ENCODE assay signal across 13 mouse cellular contexts in the genomic region with DNA sequence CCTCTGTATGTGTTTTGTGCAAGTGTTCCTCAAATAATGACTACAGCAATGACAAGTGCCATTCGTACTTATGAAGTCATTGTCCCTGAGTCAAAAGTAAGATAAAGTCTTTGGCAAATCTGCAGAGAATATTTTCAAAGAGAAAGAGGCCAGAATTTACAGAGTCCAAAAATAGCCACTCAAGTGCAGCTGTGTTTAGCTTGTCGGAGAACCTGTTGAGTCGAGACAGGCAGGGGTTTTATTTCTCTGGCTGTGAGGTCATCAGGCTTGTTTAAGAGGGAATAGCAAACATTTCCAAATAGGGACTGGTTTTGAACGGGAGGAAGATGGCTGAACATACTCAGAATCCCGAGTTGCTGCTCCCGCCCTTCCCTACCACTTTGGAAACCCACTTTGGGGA.
DNase-seq lines count a peak whose midpoint lies in the region; TF ChIP-seq lines count a peak whose summit lies in the region.
"Had no signal": no experiment of that assay in that cellular context is flagged by ENCODE, and none has a peak within 500 bp of the region (broad histone marks: within the 10 kb centered on the region; RNA-seq: fewer than 3 reads in every experiment).

No protein-coding gene starts in this region.

- peaks cover 11% of the 10 kb centered on the region for H3K4me1 ChIP-seq in lung, adult 2 months (ENCODE audit: control insufficient read depth, insufficient read depth, low read length)
- H3K4me1 ChIP-seq: liver, embryonic 13.5 days had no signal

- no peak for TF ChIP-seq POLR2A in lung, adult 2 months (IDR thresholded peaks at IDR 0.05; ENCODE audit: borderline replicate concordance, extremely low read depth, low read depth, low read length)

- TF ChIP-seq CTCF in lung, adult 2 months (IDR thresholded peaks at IDR 0.05; ENCODE audit: insufficient read depth, low read length) = no peak

- DNase-seq in embryo, embryonic 10.5 days (ENCODE audit: low spot score) = peak; percentile 24
- DNase-seq in embryo, embryonic 9.5 days (ENCODE audit: extremely low spot score) = no peak
- peak; percentile 55 to 82 for DNase-seq in lung, adult 18-20 months
- no peak for DNase-seq in lung, postnatal 14 days
- DNase-seq in lung, adult 2 months = peak; percentile 40
- no peak for DNase-seq in urinary bladder, postnatal 10 days (ENCODE audit: low spot score)
- no peak for DNase-seq in cerebellum, postnatal 10 days
- no peak for DNase-seq in layer of hippocampus, postnatal 25 days (ENCODE audit: extremely low spot score in 1 of 2, low spot score in 1 of 2)
- DNase-seq: adrenal gland, postnatal 10 days; cerebellum, adult 2 months; gastrocnemius, postnatal 14 days; liver, embryonic 13.5 days; thymus, postnatal 4 days had no signal

- H3K4me3 ChIP-seq in lung, adult 2 months (replicated peaks; ENCODE audit: extremely low read depth, low read depth, low read length) = no peak overlapping the region
- H3K4me3 ChIP-seq: liver, embryonic 13.5 days had no signal

- 25% methylated on average over 6 of the region's 6 CpGs for WGBS in lung, adult 2 months

Comparison
In these comparisons a context has a peak if more than half of its experiments do, and no peak if none do; other contexts are left out.
1. DNase-seq: peak in embryo, embryonic 10.5 days (single experiment), lung, adult 18-20 months (2 of 2) and lung, adult 2 months (single experiment); none in embryo, embryonic 9.5 days (single experiment), lung, postnatal 14 days (single experiment), urinary bladder, postnatal 10 days (single experiment), cerebellum, postnatal 10 days (0 of 2) and layer of hippocampus, postnatal 25 days (0 of 2).